Mouse (Mus musculus): ENCODE data around the gene Hdac10. TPM values are rescaled to one million over a fixed set of nuclear protein-coding genes. Genes with fewer than 3 reads are reported as not detected.

Gene Hdac10
- 0.33 and 0.64 TPM in 2 replicates for polyA plus RNA-seq (2012)

DNA sequence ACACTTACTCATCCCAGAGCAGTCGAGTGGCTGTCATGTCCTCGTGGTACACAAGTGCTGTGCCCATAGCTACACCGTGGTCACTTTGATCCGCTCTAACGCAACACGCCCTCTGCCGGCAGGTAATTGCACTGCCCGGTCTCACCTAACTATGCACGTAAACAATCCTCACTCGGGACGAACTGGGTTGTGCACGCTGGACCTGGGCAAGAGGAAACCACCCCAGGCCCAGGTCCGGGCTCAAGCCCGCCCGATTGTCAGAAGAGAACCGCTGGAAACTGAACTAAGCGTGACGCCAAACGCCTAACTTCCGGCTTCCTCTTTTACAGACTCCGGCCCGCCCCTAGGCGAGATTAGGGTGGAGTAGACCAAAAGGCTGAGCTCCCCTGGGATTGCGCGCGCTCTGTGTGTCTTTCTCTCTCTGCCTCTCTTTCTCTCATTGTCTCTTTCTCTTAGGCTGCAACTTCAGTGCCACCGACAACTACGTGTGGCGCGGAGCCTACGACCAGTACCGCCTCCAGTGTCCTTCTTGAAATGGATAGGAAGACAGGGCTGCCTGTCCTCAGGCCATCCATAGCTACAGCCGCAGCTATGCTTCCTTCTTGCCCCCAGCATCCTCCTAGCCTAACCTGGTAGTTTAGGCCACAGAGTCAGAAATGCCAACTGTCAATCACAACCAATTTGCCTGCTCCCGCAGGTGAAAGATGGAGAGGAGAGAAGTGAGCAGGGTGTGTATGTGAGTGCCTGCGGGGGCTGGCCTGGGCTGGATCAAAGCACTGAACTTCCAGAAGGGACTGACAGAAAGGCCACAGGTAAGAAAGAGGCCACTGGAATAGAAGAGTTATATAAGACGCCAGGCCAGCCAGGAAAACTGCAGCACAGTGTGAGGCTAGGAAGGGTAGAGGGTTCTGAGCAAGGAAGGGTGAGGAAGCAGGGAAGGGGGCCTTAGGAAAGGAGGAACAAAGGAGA lies at the start of gene Hdac10:
Hdac10 (minus strand) TSS at position 319 of the 969 bp plus-strand sequence.
- peaks cover 34% of the 10 kb centered on the region for H3K4me1 ChIP-seq (ENCODE audit: control insufficient read depth)
- H3K27me3 ChIP-seq (ENCODE audit: control insufficient read depth), result peaks cover 9% of the 10 kb centered on the region
- no peak for TF ChIP-seq TAL1 (IDR thresholded peaks at IDR 0.05; ENCODE audit: low read length)
- no peak; the same call in 1 of the 2 replicates for TF ChIP-seq GATA1 (IDR thresholded peaks at IDR 0.05; ENCODE audit: low read length)
- H3K36me3 ChIP-seq (ENCODE audit: control insufficient read depth), result peaks cover 22% of the 10 kb centered on the region
- peak within 1 kb of the TSS; percentile 76 for H3K4me3 ChIP-seq (replicated peaks)
- H3K9me3 ChIP-seq (ENCODE audit: control insufficient read depth, low read length), result no peaks in the 10 kb centered on the region

DNA sequence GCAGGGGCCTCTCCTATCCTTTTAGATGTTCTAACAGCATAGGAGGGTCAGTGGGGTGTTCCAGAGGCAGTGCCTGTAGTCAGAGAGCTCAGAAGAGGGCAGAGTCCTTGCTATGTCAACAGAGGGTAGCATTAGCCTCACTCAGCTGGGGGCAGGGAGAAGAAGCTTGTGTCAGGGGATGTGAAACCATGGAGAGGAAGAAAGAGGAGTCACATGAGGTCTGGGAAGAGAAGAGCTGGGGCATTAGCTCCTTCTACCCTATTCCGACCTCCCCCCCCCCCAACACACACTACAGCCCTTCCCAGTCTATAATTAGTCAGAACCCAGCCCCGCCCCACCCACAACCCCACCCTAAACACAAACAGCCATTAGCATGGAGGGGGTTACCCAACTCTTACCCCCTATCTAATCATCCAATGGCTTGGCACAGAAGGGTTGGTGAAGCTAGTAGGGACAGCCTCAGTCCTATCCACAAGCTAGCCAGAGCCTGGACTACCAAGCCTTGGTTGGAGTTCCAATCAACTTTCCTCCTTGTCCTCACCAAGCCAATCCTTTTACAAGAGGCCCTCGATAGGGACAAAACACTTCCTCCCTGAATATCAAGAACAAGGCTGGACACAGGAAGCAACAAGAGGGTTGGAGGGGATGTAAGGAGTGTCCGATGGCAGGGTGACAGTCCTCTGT lies 49.2 kb upstream of the Hdac10 start:
- TF ChIP-seq GATA1 (IDR thresholded peaks at IDR 0.05; ENCODE audit: low read length), result no peak
- Histone ChIP-seq H3K4me3 (replicated peaks) (no peak overlapping the region), H3K9me3 (ENCODE audit: control insufficient read depth, low read length) (peaks cover 8% of the 10 kb centered on the region), H3K27me3 (ENCODE audit: control insufficient read depth) (peaks cover 86% of the 10 kb centered on the region), H3K4me1 (ENCODE audit: control insufficient read depth) (peaks cover 47% of the 10 kb centered on the region), H3K36me3 (ENCODE audit: control insufficient read depth) (no peaks in the 10 kb centered on the region)

DNA sequence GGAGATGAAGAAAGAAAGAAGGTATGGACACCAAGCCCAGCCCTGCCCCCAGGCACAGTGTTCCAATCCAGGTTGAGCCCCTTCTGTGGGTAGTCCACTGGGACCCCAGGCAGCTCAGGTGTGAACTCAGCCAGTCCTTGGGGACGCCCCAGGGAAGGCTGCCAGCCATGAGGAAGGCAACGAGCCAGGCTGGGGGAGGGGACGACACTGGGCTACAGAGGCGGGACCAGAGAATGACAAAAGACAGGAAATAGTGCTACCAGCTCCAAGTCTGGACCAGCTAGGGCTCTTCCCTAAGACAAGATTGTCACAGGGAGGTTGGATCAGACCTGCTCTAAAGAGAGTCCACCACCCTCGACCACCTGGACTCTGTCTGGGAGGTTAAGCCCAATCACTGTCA lies 48.6 kb upstream of the Hdac10 start:
- peaks cover 86% of the 10 kb centered on the region for H3K27me3 ChIP-seq (ENCODE audit: control insufficient read depth)
- H3K9me3 ChIP-seq (ENCODE audit: control insufficient read depth, low read length), result peaks cover 8% of the 10 kb centered on the region
- H3K4me1 ChIP-seq (ENCODE audit: control insufficient read depth), result peaks cover 47% of the 10 kb centered on the region
- no peak for TF ChIP-seq TAL1 (IDR thresholded peaks at IDR 0.05; ENCODE audit: low read length)
- no peak for TF ChIP-seq GATA1 (IDR thresholded peaks at IDR 0.05; ENCODE audit: low read length)
- no peaks in the 10 kb centered on the region for H3K36me3 ChIP-seq (ENCODE audit: control insufficient read depth)
- H3K4me3 ChIP-seq (replicated peaks), result no peak overlapping the region

DNA sequence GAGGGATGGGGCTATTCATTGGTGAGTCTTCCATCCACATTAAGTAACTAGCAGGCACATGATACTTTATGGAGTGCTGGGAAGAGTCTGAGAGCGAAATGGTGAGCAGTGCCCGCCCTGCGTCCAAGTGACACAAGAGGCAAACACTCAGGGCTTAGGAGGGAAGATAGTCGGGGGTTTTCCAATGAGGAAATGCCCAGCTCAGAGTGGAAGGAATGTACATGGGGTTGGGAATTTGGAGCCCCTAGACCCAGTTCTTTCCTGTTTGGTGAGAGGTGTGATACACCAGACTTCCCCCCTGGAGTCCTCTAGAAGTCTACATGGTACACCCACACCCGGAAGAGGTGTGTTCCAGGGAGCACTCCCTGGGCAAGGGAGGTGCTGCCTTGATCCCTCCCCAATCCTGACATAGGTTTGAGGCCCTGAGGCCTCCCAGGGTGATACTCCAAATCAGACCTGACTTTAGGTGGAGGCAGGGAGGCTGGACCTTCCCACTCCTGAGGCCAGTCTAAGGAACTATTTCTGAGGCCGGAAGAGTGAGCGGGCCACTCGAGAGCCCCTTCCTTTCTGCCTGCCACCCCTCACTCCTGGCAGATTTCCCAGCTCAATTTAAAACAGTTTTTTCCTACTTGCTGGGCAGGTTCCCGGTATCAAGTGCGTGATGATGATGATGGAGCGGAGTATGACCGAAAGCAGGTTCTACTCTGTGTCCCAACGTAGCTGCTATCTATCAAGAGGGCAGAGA lies 47.1 kb upstream of the Hdac10 start:
- Histone ChIP-seq H3K27me3 (ENCODE audit: control insufficient read depth) (peaks cover 82% of the 10 kb centered on the region), H3K4me1 (ENCODE audit: control insufficient read depth) (peaks cover 43% of the 10 kb centered on the region)
- TF ChIP-seq GATA1 (IDR thresholded peaks at IDR 0.05; ENCODE audit: low read length), result no peak
- no peak for TF ChIP-seq TAL1 (IDR thresholded peaks at IDR 0.05; ENCODE audit: low read length)

DNA sequence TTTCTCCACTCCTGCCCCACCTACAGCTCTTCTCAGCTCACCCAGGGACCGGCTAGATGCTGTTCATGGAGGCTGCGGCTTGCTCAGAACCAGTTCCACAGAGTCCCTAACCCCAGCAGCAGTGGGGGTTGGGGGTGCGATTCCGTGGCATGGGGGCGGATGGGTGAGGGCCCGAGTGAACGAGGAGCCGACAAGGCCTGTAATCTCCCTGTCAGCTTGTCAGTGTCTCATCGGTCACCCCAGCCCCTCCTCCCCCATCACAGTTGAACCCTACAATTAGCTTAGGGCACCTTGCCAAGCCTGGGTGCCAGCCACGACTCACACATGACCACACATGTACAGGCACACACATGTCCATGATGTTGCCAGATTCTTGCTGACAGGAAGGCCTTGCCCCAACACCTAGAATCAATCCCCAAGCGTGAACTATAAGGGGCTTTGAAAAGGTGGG lies 46.4 kb upstream of the Hdac10 start:
- H3K27me3 ChIP-seq (ENCODE audit: control insufficient read depth), result peaks cover 75% of the 10 kb centered on the region
- H3K9me3 ChIP-seq (ENCODE audit: control insufficient read depth, low read length), result no peaks in the 10 kb centered on the region

More for the DNA sequence above, 47.1 kb upstream of the Hdac10 start:
- peaks cover 3% of the 10 kb centered on the region; the same call in 1 of the 2 replicates for H3K9me3 ChIP-seq (ENCODE audit: control insufficient read depth, low read length)
- H3K4me3 ChIP-seq (replicated peaks), result no peak overlapping the region
- no peaks in the 10 kb centered on the region for H3K36me3 ChIP-seq (ENCODE audit: control insufficient read depth)

DNA sequence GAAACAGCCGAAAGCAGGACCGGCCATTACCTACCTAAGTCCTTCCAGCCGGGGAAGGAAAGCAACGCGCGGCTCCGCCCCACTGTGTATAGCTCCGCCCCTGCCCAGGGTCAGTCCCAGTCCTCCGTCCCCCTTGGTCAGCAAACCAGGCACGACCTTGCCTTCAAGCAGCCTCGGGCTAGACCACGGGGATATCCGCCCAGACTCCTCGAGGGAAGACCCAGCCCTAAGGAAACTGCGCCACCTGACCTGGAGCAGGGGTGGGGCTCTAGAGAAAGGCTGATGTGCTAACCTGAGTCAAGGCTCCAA lies 45.4 kb upstream of the Hdac10 start:
- TF ChIP-seq GATA1 (IDR thresholded peaks at IDR 0.05; ENCODE audit: low read length), result no peak
- no peak for TF ChIP-seq TAL1 (IDR thresholded peaks at IDR 0.05; ENCODE audit: low read length)
- no peaks in the 10 kb centered on the region for H3K9me3 ChIP-seq (ENCODE audit: control insufficient read depth, low read length)
- H3K4me3 ChIP-seq (replicated peaks), result peak overlapping the region; percentile 55
- peaks cover 64% of the 10 kb centered on the region for H3K27me3 ChIP-seq (ENCODE audit: control insufficient read depth)
- peaks cover 32% of the 10 kb centered on the region for H3K4me1 ChIP-seq (ENCODE audit: control insufficient read depth)
- H3K36me3 ChIP-seq (ENCODE audit: control insufficient read depth), result no peaks in the 10 kb centered on the region

More for the DNA sequence above, 46.4 kb upstream of the Hdac10 start:
- H3K4me1 ChIP-seq (ENCODE audit: control insufficient read depth), result peaks cover 37% of the 10 kb centered on the region
- H3K36me3 ChIP-seq (ENCODE audit: control insufficient read depth), result no peaks in the 10 kb centered on the region
- TF ChIP-seq GATA1 (IDR thresholded peaks at IDR 0.05; ENCODE audit: low read length) (no peak), TAL1 (IDR thresholded peaks at IDR 0.05; ENCODE audit: low read length) (no peak)
- no peak overlapping the region for H3K4me3 ChIP-seq (replicated peaks)

DNA sequence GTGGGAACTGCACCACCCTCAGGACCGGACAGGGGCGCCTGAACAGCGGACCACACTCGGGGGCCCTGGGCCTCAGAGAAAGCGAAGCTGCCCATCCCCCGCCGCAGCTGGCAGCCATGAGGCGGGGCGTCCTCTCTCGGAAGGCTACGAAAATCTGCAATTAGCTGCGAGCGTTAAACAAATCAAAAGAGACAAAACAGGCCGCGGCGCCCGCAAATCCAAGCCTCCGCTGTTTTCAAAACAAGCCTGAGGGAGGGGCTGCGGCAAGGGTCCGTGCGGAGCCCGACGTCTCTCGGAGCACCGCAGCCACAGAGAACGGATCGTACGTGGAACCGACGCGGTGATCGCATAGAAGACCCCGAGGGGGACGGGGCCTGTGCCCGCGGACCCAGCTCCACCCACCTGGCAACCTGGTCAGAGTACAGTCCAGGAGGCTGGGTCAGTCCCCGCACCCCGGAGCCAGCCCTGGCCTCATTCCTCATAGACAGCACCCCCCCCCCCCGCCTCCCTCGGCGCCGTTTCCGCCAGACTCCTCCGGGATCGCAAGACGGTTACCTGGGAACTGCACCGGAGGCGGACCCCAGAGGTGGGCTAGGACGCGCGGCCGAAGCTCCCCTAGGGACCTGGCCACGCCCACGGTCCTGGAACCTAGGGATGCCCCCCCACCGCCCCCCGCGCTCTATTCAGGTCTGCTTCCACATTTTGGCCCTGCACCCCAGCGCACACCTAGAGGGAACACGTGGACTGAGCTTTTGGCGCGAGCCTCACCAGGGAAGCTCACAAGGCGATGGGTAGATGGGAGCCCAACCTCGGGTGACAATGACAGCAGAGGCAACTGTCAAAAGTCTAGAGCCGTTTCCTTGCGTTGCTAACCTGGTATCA lies 44.8 kb upstream of the Hdac10 start:
- TF ChIP-seq TAL1 (IDR thresholded peaks at IDR 0.05; ENCODE audit: low read length) (no peak), GATA1 (IDR thresholded peaks at IDR 0.05; ENCODE audit: low read length) (no peak)
- Histone ChIP-seq H3K4me1 (ENCODE audit: control insufficient read depth) (peaks cover 26% of the 10 kb centered on the region), H3K36me3 (ENCODE audit: control insufficient read depth) (no peaks in the 10 kb centered on the region; the same call in 1 of the 2 replicates), H3K9me3 (ENCODE audit: control insufficient read depth, low read length) (no peaks in the 10 kb centered on the region), H3K27me3 (ENCODE audit: control insufficient read depth) (peaks cover 58% of the 10 kb centered on the region), H3K4me3 (replicated peaks) (peak overlapping the region; percentile 55)

All from erythroblast, embryonic 14.5 days (primary cell).